Mouse (Mus musculus) ES-E14 (cell line): ENCODE results near the gene Tom1l2.
A peak's percentile ranks its signal among the peaks of the same experiment; 100 is the strongest.

ENCODE experiments used
- HCFC1 ChIP-seq: IDR thresholded peaks from 2 replicates; pipeline ENCODE4 v1.6.1; 2012; ENCODE audit warnings: low read length, inconsistent platforms, borderline replicate concordance; ENCODE audit not compliant: insufficient read depth
- ZC3H11A ChIP-seq: IDR thresholded peaks from 2 replicates; pipeline ENCODE4 v1.6.1; 2012; ENCODE audit warnings: low read depth, mild to moderate bottlenecking, inconsistent platforms, low read length, borderline replicate concordance
- ZNF384 ChIP-seq: IDR thresholded peaks from 2 replicates; pipeline ENCODE4 v1.6.1; 2012; ENCODE audit warnings: low read depth, low read length, inconsistent platforms

- TF ChIP-seq HCFC1 (no peak), ZNF384 (no peak), ZC3H11A (peak; percentile 45; the same call in 1 of the 2 replicates)
Measured at GRCm38 (mm10) chr11:60292718-60293117, 60.0 kb downstream of the Tom1l2 start.
